In genomic region chr3:86862939-86863311, GRCm38 (mm10) we compare ENCODE assay signal across 9 mouse cellular contexts. TPM values are rescaled to one million over a fixed set of nuclear protein-coding genes. Genes with fewer than 3 reads are reported as not detected.
DNase-seq lines count a peak whose midpoint lies in the region; ATAC-seq and TF ChIP-seq lines count a peak whose summit lies in the region.
"Had no signal": no experiment of that assay in that cellular context is flagged by ENCODE, and none has a peak within 500 bp of the region (broad histone marks: within the 10 kb centered on the region; RNA-seq: fewer than 3 reads in every experiment).

No protein-coding gene starts in this region.

- H3K9ac ChIP-seq in hindbrain, embryonic 14.5 days = 0 out of 2 replicates have a peak overlapping the region, but pooled peaks have one; percentile 28
- H3K9ac ChIP-seq in neural tube, embryonic 11.5 days (ENCODE audit: low read length) = no peak overlapping the region

- no peaks in the 10 kb centered on the region for H3K27me3 ChIP-seq in hindbrain, embryonic 14.5 days (ENCODE audit: control insufficient read depth, insufficient read depth, low read length)
- H3K27me3 ChIP-seq in neural tube, embryonic 11.5 days (ENCODE audit: control insufficient read depth, insufficient read depth, low read length) = no peaks in the 10 kb centered on the region
- H3K27me3 ChIP-seq: Patski had no signal

- no peaks in the 10 kb centered on the region for H3K9me3 ChIP-seq in hindbrain, embryonic 14.5 days (ENCODE audit: control insufficient read depth, low read length)
- no peaks in the 10 kb centered on the region for H3K9me3 ChIP-seq in neural tube, embryonic 11.5 days (ENCODE audit: control insufficient read depth, low read length)

- WGBS in hindbrain, embryonic 14.5 days = 2% methylated on average over 3 of the region's 3 CpGs
- WGBS in neural tube, embryonic 11.5 days = 12% methylated on average over 3 of the region's 3 CpGs

- no peak overlapping the region for H3K4me3 ChIP-seq in layer of hippocampus, adult 2 months
- no peak overlapping the region for H3K4me3 ChIP-seq in hindbrain, embryonic 14.5 days (replicated peaks; ENCODE audit: low read length)
- no peak overlapping the region for H3K4me3 ChIP-seq in neural tube, embryonic 11.5 days (ENCODE audit: low read depth, low read length)

- peak overlapping the region; percentile 34 for H3K4me2 ChIP-seq in hindbrain, embryonic 14.5 days (replicated peaks)
- H3K4me2 ChIP-seq in neural tube, embryonic 11.5 days (ENCODE audit: low read depth) = peak overlapping the region; percentile 15

- H3K36me3 ChIP-seq in hindbrain, embryonic 14.5 days (replicated peaks; ENCODE audit: control insufficient read depth, insufficient read depth) = no peaks in the 10 kb centered on the region
- no peaks in the 10 kb centered on the region for H3K36me3 ChIP-seq in neural tube, embryonic 11.5 days (ENCODE audit: control insufficient read depth, insufficient read depth, low read length)

- peaks cover 49% of the 10 kb centered on the region for H3K4me1 ChIP-seq in hindbrain, embryonic 14.5 days (replicated peaks; ENCODE audit: control insufficient read depth, insufficient read depth, low read length)
- peaks cover 25% of the 10 kb centered on the region for H3K4me1 ChIP-seq in neural tube, embryonic 11.5 days (ENCODE audit: control insufficient read depth, insufficient read depth, low read length)

- no peak for DNase-seq in layer of hippocampus, adult 2 months (ENCODE audit: low spot score in 2 of 2)
- DNase-seq in layer of hippocampus, adult 11-12 months (ENCODE audit: low spot score) = no peak
- DNase-seq in embryo, embryonic 10.5 days (ENCODE audit: low spot score) = peak; percentile 81
- no peak for DNase-seq in hindbrain, embryonic 14.5 days (ENCODE audit: low spot score)
- DNase-seq in neural tube, embryonic 11.5 days (ENCODE audit: low spot score) = peak; percentile 75
- DNase-seq in urinary bladder, postnatal 4 days (ENCODE audit: low spot score in 2 of 2) = no peak
- no peak for DNase-seq in B cell, adult 2 months
- DNase-seq in lung, postnatal 4 days = no peak

- TF ChIP-seq CTCF in layer of hippocampus, adult 2 months (conservative IDR thresholded peaks at IDR 0.05) = no peak

- peak overlapping the region; percentile 59; the same call in 1 of the 2 replicates for H3K27ac ChIP-seq in layer of hippocampus, adult 2 months
- peak overlapping the region; percentile 59 for H3K27ac ChIP-seq in hindbrain, embryonic 14.5 days
- H3K27ac ChIP-seq in neural tube, embryonic 11.5 days (ENCODE audit: low read depth, low read length) = no peak overlapping the region

- peak; percentile 88 for ATAC-seq in hindbrain, embryonic 14.5 days (ENCODE audit: low FRiP score)
- ATAC-seq in neural tube, embryonic 11.5 days (ENCODE audit: insufficient read depth, low FRiP score, low TSS enrichment) = peak; percentile 91
- ATAC-seq: Patski had no signal

RNA-seq across cellular contexts. Expression of gene Dclk2, which starts 57.7 kb away (rescaled TPM):
- 100 to 1,000 TPM; 103 to 113 TPM for total RNA-seq in layer of hippocampus, adult 2 months (2021)
- polyA plus RNA-seq in hindbrain, embryonic 14.5 days (2014; fragmentation: Nextera tagmentation; extraction: Ambion mirVana) = 87.4 and 88.8 TPM in 2 replicates
- 27.5 and 28.9 TPM in 2 replicates for polyA plus RNA-seq in neural tube, embryonic 11.5 days (2014; fragmentation: Nextera tagmentation; extraction: Ambion mirVana)

Comparison
In these comparisons a context has a peak if more than half of its experiments do, and no peak if none do; other contexts are left out.
1. DNase-seq: peak in embryo, embryonic 10.5 days (single experiment) and neural tube, embryonic 11.5 days (single experiment); none in layer of hippocampus, adult 2 months (0 of 2), layer of hippocampus, adult 11-12 months (single experiment), hindbrain, embryonic 14.5 days (single experiment), urinary bladder, postnatal 4 days (0 of 2), B cell, adult 2 months (0 of 2) and lung, postnatal 4 days (0 of 2).